Mouse (Mus musculus) gastrocnemius, postnatal 14 days (tissue): ENCODE data around the gene Vipas39. TPM values are rescaled to one million over a fixed set of nuclear protein-coding genes. Genes with fewer than 3 reads are reported as not detected.
"Not testable (repeated sequence)": the region's sequence is repeated elsewhere in the genome, so short reads cannot be mapped to it uniquely, and the experiment has no call there.

ENCODE experiments used
- DNase-seq: peaks from one replicate; pipeline ENCODE4 v3.0.0; 2021; ENCODE audit warnings: mixed read lengths
- intact Hi-C: fragments of 180-260 bp; cut with DNase I; formaldehyde crosslinking; loops from one replicate; pipeline ENCODE4 v1.15.1; 2025; ENCODE audit warnings: low total_unique reads
- total RNA-seq, 2 experiments: library from RNA; stranded (reverse); gene quantifications; 2 replicates each; pipeline ENCODE4 v1.2.3; 2021

Vipas39 gene
- total RNA-seq, 2 experiments from 2014 or later = 9.0 to 11.0 TPM

GRCm38 (mm10) chr12:87274853-87275831, 9.1 kb upstream of the Vipas39 start:
- DNase-seq = no peak
- intact Hi-C loops = loop anchor here (10.0 kb wide), 1 partner anchor 60 kb away; no protein-coding TSS in a partner anchor

GRCm38 (mm10) chr12:87267682-87268081, 1.6 kb upstream of the Vipas39 start:
- no peak for DNase-seq
- intact Hi-C loops = no loop called here

- no peak for DNase-seq
- intact Hi-C loops = no loop called here
These were observed 959 bp upstream of the Vipas39 start for GRCm38 (mm10) chr12:87266827-87267603.

- intact Hi-C loops = no loop called here
- no peak for DNase-seq
These were observed 612 bp downstream of the Vipas39 start for GRCm38 (mm10) chr12:87265444-87265843.

- no peak for DNase-seq
- intact Hi-C loops = no loop called here
These were observed 5.5 kb downstream of the Vipas39 start for GRCm38 (mm10) chr12:87260562-87260961.

GRCm38 (mm10) chr12:87256629-87257028, 9.4 kb downstream of the Vipas39 start:
- DNase-seq = no peak
- intact Hi-C loops = no loop called here

GRCm38 (mm10) chr12:87253878-87254277, 12.2 kb downstream of the Vipas39 start:
- DNase-seq = no peak
- intact Hi-C loops = no loop called here

GRCm38 (mm10) chr12:87250161-87250560, 15.9 kb downstream of the Vipas39 start:
- no peak for DNase-seq
- intact Hi-C loops = no loop called here

GRCm38 (mm10) chr12:87238632-87239031, 27.4 kb downstream of the Vipas39 start, which contains the start of gene Noxred1:
TSS of gene Noxred1 (minus strand) at chr12:87238732.
- intact Hi-C loops = no loop called here
- DNase-seq = no peak

GRCm38 (mm10) chr12:87236882-87237483, 29.1 kb downstream of the Vipas39 start:
- intact Hi-C loops = no loop called here
- no peak for DNase-seq

GRCm38 (mm10) chr12:87230379-87230895, 35.6 kb downstream of the Vipas39 start:
- intact Hi-C loops = no loop called here
- DNase-seq = no peak

GRCm38 (mm10) chr12:87229633-87230032, 36.4 kb downstream of the Vipas39 start:
- intact Hi-C loops = no loop called here
- DNase-seq = no peak

- intact Hi-C loops = no loop called here
- DNase-seq = no peak
These were observed 39.3 kb downstream of the Vipas39 start for GRCm38 (mm10) chr12:87226801-87227200.

- intact Hi-C loops = no loop called here
- no peak for DNase-seq
These were observed 41.1 kb downstream of the Vipas39 start for GRCm38 (mm10) chr12:87224950-87225349.

GRCm38 (mm10) chr12:87219362-87219761, 46.7 kb downstream of the Vipas39 start:
- DNase-seq = peak; percentile 22
- intact Hi-C loops = no loop called here

- no peak for DNase-seq
- intact Hi-C loops = no loop called here
These were observed 48.5 kb downstream of the Vipas39 start for GRCm38 (mm10) chr12:87217596-87217995.

GRCm38 (mm10) chr12:87216053-87216452, 50.0 kb downstream of the Vipas39 start:
- no peak for DNase-seq
- intact Hi-C loops = no loop called here

GRCm38 (mm10) chr12:87212844-87213606, 53.0 kb downstream of the Vipas39 start:
- intact Hi-C loops = no loop called here
- no peak for DNase-seq

GRCm38 (mm10) chr12:87205789-87206188, 60.3 kb downstream of the Vipas39 start:
- intact Hi-C loops, DNase-seq: not testable (repeated sequence)
